Mouse (Mus musculus) liver, postnatal 0 days (tissue): ENCODE results near the gene Foxc1.

ENCODE experiments used
- CTCF ChIP-seq: sonication (generic); IDR thresholded peaks from 2 replicates; pipeline ENCODE4 v1.5.1; 2016; ENCODE audit warnings: antibody characterized with exemption, low read depth
- EP300 ChIP-seq: IDR thresholded peaks from 2 replicates; pipeline ENCODE4 v1.6.1; 2016; ENCODE audit warnings: antibody characterized with exemption, low read depth, mild to moderate bottlenecking

GRCm38 (mm10) chr13:31820587-31821017 lies 14.2 kb downstream of the Foxc1 start:
- TF ChIP-seq CTCF (no peak), EP300 (no peak)
